Mouse (Mus musculus) midbrain, embryonic 16.5 days (tissue): ENCODE data around the gene Palld. TPM values are rescaled to one million over a fixed set of nuclear protein-coding genes. Genes with fewer than 3 reads are reported as not detected.

Source experiments
- ATAC-seq: fragments of 200-750 bp; cut with Nextera tagmentation; 2 replicates; pipeline ENCODE4 v1.8.0; 2017; ENCODE audit warnings: moderate TSS enrichment
- H3K27ac ChIP-seq: fragments of 300-500 bp; sonication (generic); 2 replicates; pipeline ENCODE4 v1.5.1; 2014; ENCODE audit warnings: mild to moderate bottlenecking, low read length, mixed read lengths
- H3K27me3 ChIP-seq: fragments of 300-500 bp; sonication (generic); 2 replicates; pipeline ENCODE4 v1.6.1; 2014; ENCODE audit warnings: low read depth, low read length, mixed read lengths; ENCODE audit not compliant: control insufficient read depth, insufficient read depth
- H3K36me3 ChIP-seq: fragments of 300-500 bp; sonication (generic); 2 replicates; pipeline ENCODE4 v1.6.1; 2014; ENCODE audit warnings: mild to moderate bottlenecking, low read length, moderate library complexity, mixed read lengths; ENCODE audit not compliant: control insufficient read depth, insufficient read depth
- H3K4me1 ChIP-seq: fragments of 300-500 bp; sonication (generic); 2 replicates; pipeline ENCODE4 v1.6.1; 2014; ENCODE audit warnings: mild to moderate bottlenecking, low read length, mixed read lengths; ENCODE audit not compliant: control insufficient read depth, insufficient read depth
- H3K4me2 ChIP-seq: fragments of 300-500 bp; sonication (generic); 2 replicates; pipeline ENCODE4 v1.6.1; 2014; ENCODE audit warnings: mild to moderate bottlenecking, low read length, mixed read lengths
- H3K4me3 ChIP-seq: fragments of 300-500 bp; sonication (generic); 2 replicates; pipeline ENCODE4 v1.5.1; 2014; ENCODE audit warnings: low read depth, mild to moderate bottlenecking, low read length, moderate library complexity, mixed read lengths
- H3K9ac ChIP-seq: fragments of 300-500 bp; sonication (generic); 2 replicates; pipeline ENCODE4 v1.6.1; 2014; ENCODE audit warnings: low read depth, low read length, mixed read lengths
- H3K9me3 ChIP-seq: fragments of 300-500 bp; sonication (generic); replicated peaks from 2 replicates; pipeline ENCODE4 v1.6.1; 2014; ENCODE audit warnings: mild to moderate bottlenecking, low read length, mixed read lengths; ENCODE audit not compliant: control insufficient read depth, poor library complexity, severe bottlenecking
- WGBS: fragments of 180-500 bp; shearing (Covaris S2); extraction: QIAGEN DNeasy Blood & Tissue Kit; methylation state at CpG from one replicate; pipeline ENCODE4 v1.1.7; 2014; 5-methylcytosine and 5-hydroxymethylcytosine counted together
- polyA plus RNA-seq: library from polyadenylated mRNA; unstranded; fragments of >200 nt; fragmentation: Nextera tagmentation; extraction: Ambion mirVana; gene quantifications from 2 replicates; pipeline ENCODE4 v1.2.1, GENCODE M21; 2015

Gene Palld
- polyA plus RNA-seq, 1 experiment from 2014 or later = 15.4 TPM

DNA sequence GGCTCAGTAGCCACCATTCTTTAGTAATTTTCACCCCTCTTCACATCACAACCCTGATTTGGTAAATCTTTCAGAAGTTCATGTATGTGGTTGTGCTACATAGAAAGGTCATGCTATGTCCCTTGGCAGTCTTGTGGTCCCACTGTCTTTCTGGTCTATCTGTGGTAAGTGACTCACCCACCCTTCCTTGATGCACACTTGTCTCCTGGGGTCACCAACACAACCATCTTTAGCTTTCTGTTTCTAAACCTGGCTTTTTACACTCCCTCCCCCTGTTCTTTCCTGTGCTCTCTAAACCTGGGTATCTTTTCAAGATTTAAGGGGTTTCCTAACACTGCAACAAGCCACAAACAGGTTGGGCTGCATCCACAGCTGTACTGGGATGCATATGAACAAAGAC is 345.5 kb downstream of the Palld start:
- Histone ChIP-seq H3K9me3 (no peaks in the 10 kb centered on the region), H3K27me3 (no peaks in the 10 kb centered on the region), H3K4me3 (no peak overlapping the region), H3K4me1 (peaks cover 5% of the 10 kb centered on the region), H3K9ac (no peak overlapping the region), H3K36me3 (no peaks in the 10 kb centered on the region), H3K4me2 (no peak overlapping the region), H3K27ac (no peak overlapping the region)
- no peak for ATAC-seq

DNA sequence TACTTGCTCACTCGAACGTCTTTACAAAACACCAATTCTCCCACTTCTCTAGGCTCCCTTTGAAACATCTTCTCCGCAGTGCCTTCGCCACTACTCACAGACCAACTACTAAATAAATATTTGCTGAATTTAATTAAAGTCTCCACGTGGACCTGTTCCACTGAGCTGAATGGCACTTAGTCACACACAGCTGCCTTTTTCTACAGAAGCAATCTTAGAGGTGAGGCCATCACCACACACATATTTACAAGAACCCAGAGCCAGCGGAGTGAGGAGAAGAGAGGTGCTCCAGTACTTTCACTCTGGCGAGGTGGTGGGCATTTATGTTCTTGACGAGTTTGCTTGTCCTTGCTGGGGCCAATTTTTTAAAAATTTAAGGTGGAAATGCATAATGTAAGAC is 346.3 kb downstream of the Palld start:
- H3K4me3 ChIP-seq = no peak overlapping the region
- ATAC-seq = no peak
- no peak overlapping the region for H3K27ac ChIP-seq
- peaks cover 5% of the 10 kb centered on the region for H3K4me1 ChIP-seq
- WGBS = 61% methylated on average over 8 of the region's 8 CpGs
- H3K36me3 ChIP-seq = no peaks in the 10 kb centered on the region
- no peak overlapping the region for H3K4me2 ChIP-seq
- no peak overlapping the region for H3K9ac ChIP-seq
- no peaks in the 10 kb centered on the region for H3K9me3 ChIP-seq
- no peaks in the 10 kb centered on the region for H3K27me3 ChIP-seq

DNA sequence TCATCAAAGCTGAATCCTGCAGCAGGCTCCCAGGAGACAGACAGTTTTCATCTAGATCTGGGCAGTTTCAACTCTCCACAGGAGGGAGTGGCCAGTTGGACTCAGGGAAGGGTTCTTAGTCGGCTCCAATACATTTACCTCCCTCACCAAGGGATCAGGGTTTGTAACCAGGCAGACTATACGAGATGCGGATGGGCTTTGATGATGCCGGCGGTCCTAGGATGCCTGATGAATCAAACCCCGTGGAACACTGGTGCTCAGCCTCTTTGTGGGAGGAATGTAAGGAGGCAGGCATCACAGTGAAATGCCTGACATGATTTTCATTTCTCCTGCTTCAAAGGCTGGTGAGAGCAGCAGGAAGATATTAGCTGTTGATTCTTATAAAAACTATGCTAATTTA is 347.1 kb downstream of the Palld start:
- ATAC-seq = peak; percentile 80
- H3K4me2 ChIP-seq = no peak overlapping the region
- H3K9me3 ChIP-seq = no peaks in the 10 kb centered on the region
- H3K27ac ChIP-seq = no peak overlapping the region
- H3K4me1 ChIP-seq = peaks cover 5% of the 10 kb centered on the region
- H3K4me3 ChIP-seq = no peak overlapping the region
- no peak overlapping the region for H3K9ac ChIP-seq
- H3K27me3 ChIP-seq = no peaks in the 10 kb centered on the region
- 20% methylated on average over 6 of the region's 6 CpGs for WGBS
- H3K36me3 ChIP-seq = no peaks in the 10 kb centered on the region

DNA sequence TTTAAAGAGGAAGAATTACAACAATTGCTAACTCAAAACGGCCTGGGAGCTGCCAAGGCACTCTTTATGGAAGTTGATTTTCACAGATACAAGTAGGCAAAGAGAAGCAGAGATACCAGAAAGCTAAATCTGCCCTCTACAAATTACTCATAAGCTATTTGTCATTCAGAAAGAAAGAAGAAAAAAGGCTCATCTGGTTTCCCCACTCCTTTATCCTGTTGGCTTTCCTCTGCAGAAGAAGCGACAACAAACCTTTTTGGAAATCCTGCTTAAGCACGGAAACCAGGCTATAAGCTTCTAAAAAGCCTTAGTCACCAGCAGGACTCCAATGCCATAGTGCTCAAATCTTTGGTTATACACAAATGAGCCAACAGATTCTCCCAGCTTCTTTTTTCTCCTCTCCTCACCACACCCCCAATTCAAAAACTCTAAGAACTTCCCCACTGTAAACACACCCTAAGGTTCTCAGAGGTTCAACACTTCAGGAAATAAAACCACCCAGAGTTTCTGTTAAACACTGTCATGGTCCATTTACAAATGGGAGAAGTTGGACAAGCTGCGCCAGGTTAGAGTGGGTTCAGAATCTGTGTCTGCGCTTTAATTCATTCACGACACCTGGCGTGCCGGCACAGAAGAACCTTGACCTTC is 349.6 kb downstream of the Palld start:
- H3K36me3 ChIP-seq = peaks cover 4% of the 10 kb centered on the region; the same call in 1 of the 2 replicates
- no peak overlapping the region for H3K9ac ChIP-seq
- no peaks in the 10 kb centered on the region for H3K27me3 ChIP-seq
- H3K4me3 ChIP-seq = no peak overlapping the region
- peaks cover 5% of the 10 kb centered on the region for H3K4me1 ChIP-seq
- no peak overlapping the region for H3K27ac ChIP-seq
- H3K9me3 ChIP-seq = peaks cover 10% of the 10 kb centered on the region
- ATAC-seq = no peak
- H3K4me2 ChIP-seq = no peak overlapping the region
- WGBS = 83% methylated on average over 8 of the region's 8 CpGs

DNA sequence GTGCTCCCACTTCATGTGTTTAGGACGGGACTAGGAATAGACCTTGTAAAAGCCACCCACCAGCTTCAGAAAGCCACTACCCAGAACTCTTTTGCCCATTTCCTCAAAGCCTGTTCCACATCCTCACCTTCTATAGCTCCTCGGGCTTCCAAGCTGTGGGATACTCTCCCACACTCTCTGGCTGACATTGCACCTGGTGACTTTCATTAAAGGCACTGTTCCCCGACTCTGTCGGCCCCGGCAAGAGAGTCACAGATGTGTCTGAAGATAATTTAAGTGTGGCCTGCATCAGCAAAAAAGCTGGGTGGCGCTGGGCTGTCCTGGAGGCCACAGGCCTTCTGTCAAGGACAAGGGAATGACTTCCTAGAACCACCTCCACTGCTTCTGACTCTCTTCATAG is 350.3 kb downstream of the Palld start:
- Histone ChIP-seq H3K9ac (no peak overlapping the region), H3K27me3 (no peaks in the 10 kb centered on the region), H3K4me2 (no peak overlapping the region), H3K4me1 (peaks cover 5% of the 10 kb centered on the region), H3K36me3 (peaks cover 4% of the 10 kb centered on the region; the same call in 1 of the 2 replicates), H3K27ac (no peak overlapping the region), H3K9me3 (peaks cover 10% of the 10 kb centered on the region), H3K4me3 (no peak overlapping the region)
- 63% methylated on average over 6 of the region's 6 CpGs for WGBS
- ATAC-seq = no peak

DNA sequence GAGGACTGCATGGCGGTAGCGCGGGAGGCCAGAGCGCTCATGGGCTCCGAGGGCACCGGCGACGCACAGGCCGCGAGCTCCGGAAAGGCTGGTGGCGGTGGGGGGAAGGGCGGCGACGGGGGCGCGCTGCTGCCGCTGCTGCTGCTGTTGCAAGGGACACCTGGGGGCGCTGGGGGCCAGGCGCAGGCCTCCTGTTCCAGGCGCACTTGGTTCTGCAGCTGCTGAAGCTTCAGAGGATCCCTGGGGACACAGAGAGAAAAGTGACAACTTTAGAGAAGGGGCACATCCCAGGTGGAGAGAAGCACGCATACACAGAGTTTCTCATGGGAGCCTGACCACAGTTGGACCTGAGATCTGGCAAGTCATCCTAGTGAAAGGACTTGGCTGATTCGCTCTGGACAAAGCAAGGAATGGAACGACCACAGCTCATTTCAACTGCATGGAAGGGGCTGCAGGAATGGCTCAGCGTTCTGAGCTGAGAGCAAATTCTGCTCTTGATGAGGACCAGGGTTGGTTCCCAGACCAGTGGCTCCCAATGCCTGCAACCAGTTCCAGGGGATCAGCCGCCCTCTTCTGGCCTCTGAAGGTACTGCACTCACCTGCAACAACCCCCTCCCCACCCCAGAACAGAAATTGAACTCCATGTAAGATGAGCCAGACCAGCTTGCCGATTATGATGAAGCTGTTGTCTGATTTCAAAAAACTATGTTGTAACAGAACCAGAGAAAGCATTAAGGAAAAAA is 352.3 kb downstream of the Palld start:
- Histone ChIP-seq H3K4me1 (peaks cover 4% of the 10 kb centered on the region), H3K9me3 (peaks cover 10% of the 10 kb centered on the region), H3K9ac (no peak overlapping the region), H3K27me3 (no peaks in the 10 kb centered on the region), H3K4me3 (no peak overlapping the region), H3K4me2 (no peak overlapping the region), H3K27ac (no peak overlapping the region), H3K36me3 (peaks cover 4% of the 10 kb centered on the region; the same call in 1 of the 2 replicates)
- peak; percentile 52 for ATAC-seq
- 43% methylated on average over 27 of the region's 27 CpGs for WGBS

DNA sequence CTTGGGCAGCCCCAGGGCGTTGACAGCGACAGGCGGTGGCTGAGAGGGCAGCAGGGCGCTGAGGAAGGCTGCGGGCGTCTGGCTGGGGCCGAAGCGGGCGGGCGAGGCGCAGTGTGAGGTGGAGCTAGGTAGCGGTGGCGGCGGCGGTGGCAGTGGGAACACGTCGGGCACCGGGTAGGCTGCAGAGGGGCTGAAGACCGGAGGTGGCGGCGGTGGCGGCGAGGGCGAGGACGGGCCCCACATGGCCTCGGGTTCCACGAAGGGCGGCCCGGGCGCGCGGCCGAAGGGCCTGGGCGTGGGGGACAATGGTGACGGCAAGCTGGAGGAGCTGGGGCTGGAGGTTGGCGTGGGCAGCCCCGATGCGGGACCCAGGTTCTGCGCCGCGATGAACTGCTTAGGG is 352.9 kb downstream of the Palld start:
- WGBS = 66% methylated on average over 36 of the region's 41 CpGs
- peaks cover 10% of the 10 kb centered on the region for H3K9me3 ChIP-seq
- no peaks in the 10 kb centered on the region for H3K27me3 ChIP-seq
- H3K4me1 ChIP-seq = no peaks in the 10 kb centered on the region
- ATAC-seq = peak; percentile 67
- no peak overlapping the region for H3K4me2 ChIP-seq
- H3K9ac ChIP-seq = no peak overlapping the region
- H3K4me3 ChIP-seq = no peak overlapping the region
- H3K27ac ChIP-seq = no peak overlapping the region
- H3K36me3 ChIP-seq = peaks cover 4% of the 10 kb centered on the region; the same call in 1 of the 2 replicates

DNA sequence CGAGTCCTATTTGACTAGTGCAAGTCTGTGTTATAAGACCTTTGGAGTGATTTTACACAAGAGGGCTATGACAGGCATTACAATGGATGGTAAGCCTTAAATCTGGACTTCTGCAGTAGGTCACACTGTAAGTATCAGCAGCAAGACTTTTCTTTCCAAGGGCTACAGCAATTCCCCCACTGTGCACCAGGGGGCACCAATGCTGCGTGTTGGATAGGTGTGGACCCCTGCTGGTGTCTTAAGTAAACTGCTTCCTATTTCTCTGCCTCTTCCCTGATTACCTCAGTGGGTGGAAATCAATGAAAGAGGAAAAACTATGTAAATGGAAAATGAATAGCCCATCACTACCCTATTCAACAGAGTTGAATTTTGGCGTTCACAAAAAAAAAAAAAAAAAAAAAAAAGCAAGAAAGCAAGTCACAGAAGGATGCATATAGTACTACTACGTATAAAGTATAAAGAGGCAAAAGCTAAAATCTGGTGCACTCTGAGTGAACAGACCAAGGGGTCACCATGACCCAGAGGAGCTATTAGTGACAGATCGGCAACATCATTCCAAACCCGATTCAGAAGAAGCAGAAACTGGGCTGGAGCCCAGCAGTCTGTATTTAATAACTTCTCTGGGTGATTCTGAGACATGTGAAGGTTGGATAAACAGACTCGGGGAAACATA is 362.5 kb downstream of the Palld start:
- no peak overlapping the region for H3K9ac ChIP-seq

DNA sequence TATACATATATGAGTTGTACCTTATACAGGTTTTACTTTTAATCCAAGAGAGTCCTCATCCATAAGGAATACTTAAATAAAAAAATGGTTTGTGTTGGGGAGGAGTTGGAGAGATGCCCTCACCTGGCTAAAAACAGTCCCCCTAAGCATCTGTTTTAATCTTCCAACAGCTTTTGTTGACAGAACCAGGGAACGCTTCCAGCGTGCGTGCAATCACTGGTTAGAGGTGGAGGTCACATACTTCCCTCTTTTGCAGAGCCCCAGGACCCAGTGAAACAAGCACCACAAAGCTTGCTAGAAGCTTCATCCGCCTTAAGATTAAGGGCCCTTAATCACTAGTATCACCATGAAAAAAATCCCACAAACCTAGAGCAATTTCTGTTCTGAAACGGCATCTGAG is 365.0 kb downstream of the Palld start:
- H3K27me3 ChIP-seq = no peaks in the 10 kb centered on the region
- no peak overlapping the region for H3K27ac ChIP-seq
- H3K9ac ChIP-seq = no peak overlapping the region
- H3K4me2 ChIP-seq = no peak overlapping the region
- no peaks in the 10 kb centered on the region for H3K9me3 ChIP-seq
- ATAC-seq = no peak
- H3K4me1 ChIP-seq = no peaks in the 10 kb centered on the region
- no peaks in the 10 kb centered on the region for H3K36me3 ChIP-seq
- WGBS = 86% methylated on average over 5 of the region's 5 CpGs
- H3K4me3 ChIP-seq = no peak overlapping the region

More for the DNA sequence above, 362.5 kb downstream of the Palld start:
- WGBS = 51% methylated on average over 7 of the region's 7 CpGs
- Histone ChIP-seq H3K36me3 (no peaks in the 10 kb centered on the region), H3K4me1 (no peaks in the 10 kb centered on the region), H3K9me3 (no peaks in the 10 kb centered on the region), H3K4me2 (no peak overlapping the region), H3K27ac (no peak overlapping the region), H3K27me3 (no peaks in the 10 kb centered on the region), H3K4me3 (no peak overlapping the region)
- ATAC-seq = peak; percentile 63
